Mouse (Mus musculus) small intestine, adult 2 months (tissue): ENCODE results near the gene Gba2. TPM values are rescaled to one million over a fixed set of nuclear protein-coding genes. Genes with fewer than 3 reads are reported as not detected.
A peak's percentile ranks its signal among the peaks of the same experiment; 100 is the strongest.

Source experiments
- H3K27ac ChIP-seq: fragments of 200-500 bp; 2 replicates; pipeline ENCODE4 v1.5.1; 2012; ENCODE audit warnings: low read depth, low read length, control low read depth, inconsistent platforms; ENCODE audit not compliant: insufficient read depth
- H3K27me3 ChIP-seq: fragments of 200-500 bp; 2 replicates; pipeline ENCODE4 v1.6.1; 2012; ENCODE audit warnings: mild to moderate bottlenecking, moderate library complexity, low read length, inconsistent platforms; ENCODE audit not compliant: control insufficient read depth, insufficient read depth
- H3K36me3 ChIP-seq: fragments of 200-500 bp; 2 replicates; pipeline ENCODE4 v1.6.1; 2012; ENCODE audit warnings: mild to moderate bottlenecking, low read length, control low read depth, inconsistent platforms; ENCODE audit not compliant: control insufficient read depth, insufficient read depth
- H3K4me1 ChIP-seq: fragments of 200-500 bp; 2 replicates; pipeline ENCODE4 v1.6.1; 2012; ENCODE audit warnings: low read length, inconsistent platforms, mixed read lengths; ENCODE audit not compliant: control insufficient read depth, insufficient read depth, insufficient read length
- H3K4me3 ChIP-seq: fragments of 200-500 bp; 2 replicates; pipeline ENCODE4 v1.5.1; 2012; ENCODE audit warnings: low read depth, mild to moderate bottlenecking, control low read depth, inconsistent platforms, low read length, moderate library complexity
- CTCF ChIP-seq: fragments of 200-500 bp; IDR thresholded peaks from 2 replicates; pipeline ENCODE4 v1.5.1; 2012; ENCODE audit warnings: low read depth, mild to moderate bottlenecking, control low read depth, inconsistent platforms, low read length, moderate library complexity, mixed read lengths; ENCODE audit not compliant: insufficient replicate concordance, insufficient read length; ENCODE audit errors: extremely low read depth
- POLR2A ChIP-seq: fragments of 200-500 bp; IDR thresholded peaks from 2 replicates; pipeline ENCODE4 v1.6.1; 2012; ENCODE audit warnings: low read depth, mild to moderate bottlenecking, control low read depth, inconsistent platforms, low read length, moderate library complexity
- WGBS: fragments of 180-500 bp; shearing (Covaris S2); methylation state at CpG from one replicate; pipeline ENCODE4 v1.1.7; 2018; 5-methylcytosine and 5-hydroxymethylcytosine counted together
- polyA plus RNA-seq: library from polyadenylated mRNA; depleted of rRNA; stranded (reverse); fragments of >200 nt; gene quantifications from 2 replicates; pipeline ENCODE4 v1.2.3, GENCODE M21; 2012; rRNA removed

Gene Gba2
- polyA plus RNA-seq, result 5.3 and 7.6 TPM in 2 replicates

DNA sequence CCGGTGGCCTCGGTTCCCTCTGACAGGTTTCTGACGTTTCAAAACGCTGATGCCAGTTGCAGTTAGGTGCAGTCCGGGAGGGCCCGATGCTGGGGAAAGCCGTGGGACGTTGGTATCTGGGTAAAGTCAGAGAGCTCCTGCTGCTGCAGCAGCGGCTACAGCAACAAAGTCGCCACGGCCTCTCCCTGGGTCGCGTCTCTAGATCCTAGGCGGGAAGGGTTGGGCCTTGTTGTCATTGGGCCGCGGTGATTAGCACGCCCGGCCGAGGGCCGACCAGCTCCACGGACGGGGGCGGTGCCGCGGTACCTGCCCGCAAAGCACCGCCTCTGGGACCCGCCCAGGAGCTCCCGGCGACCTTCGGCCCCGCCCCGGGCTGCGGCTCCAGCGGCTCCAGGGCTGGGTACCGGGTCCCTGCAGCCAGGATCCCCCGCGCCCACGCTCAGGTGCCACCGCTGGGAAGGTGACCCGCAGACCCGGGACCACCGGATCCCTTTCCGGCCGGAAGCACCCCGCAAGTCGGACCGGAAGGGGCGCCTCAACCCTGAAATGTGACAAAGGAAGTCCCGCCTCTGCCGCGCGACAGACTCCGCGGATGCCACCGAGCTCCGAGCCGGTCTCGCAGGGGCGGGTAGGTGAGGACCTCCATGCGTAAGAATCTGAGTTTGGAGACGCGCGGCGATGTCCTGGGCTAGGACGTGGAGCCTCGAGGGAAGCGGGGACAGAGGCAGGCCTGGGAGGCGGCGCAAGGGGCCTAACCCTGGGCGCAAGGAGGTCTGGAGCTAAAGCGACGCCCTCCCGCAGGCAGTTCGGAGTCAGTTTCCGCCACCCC, at the start of gene Gba2, which contains the start of gene Rgp1:
Gba2 (minus strand) TSS at position 498 of the 829 bp plus-strand sequence.
Rgp1 (plus strand) TSS at position 340 of the 829 bp plus-strand sequence.
- Histone ChIP-seq H3K4me3 (peak within 1 kb of the TSS; percentile 85), H3K4me1 (peaks cover 16% of the 10 kb centered on the region), H3K27me3 (no peaks in the 10 kb centered on the region), H3K27ac (peak within 1 kb of the TSS; percentile 58), H3K36me3 (peaks cover 30% of the 10 kb centered on the region)
- WGBS, result under 1% methylated on average over 76 of the region's 76 CpGs
- TF ChIP-seq CTCF, result no peak
- peak; percentile 90 for TF ChIP-seq POLR2A

DNA sequence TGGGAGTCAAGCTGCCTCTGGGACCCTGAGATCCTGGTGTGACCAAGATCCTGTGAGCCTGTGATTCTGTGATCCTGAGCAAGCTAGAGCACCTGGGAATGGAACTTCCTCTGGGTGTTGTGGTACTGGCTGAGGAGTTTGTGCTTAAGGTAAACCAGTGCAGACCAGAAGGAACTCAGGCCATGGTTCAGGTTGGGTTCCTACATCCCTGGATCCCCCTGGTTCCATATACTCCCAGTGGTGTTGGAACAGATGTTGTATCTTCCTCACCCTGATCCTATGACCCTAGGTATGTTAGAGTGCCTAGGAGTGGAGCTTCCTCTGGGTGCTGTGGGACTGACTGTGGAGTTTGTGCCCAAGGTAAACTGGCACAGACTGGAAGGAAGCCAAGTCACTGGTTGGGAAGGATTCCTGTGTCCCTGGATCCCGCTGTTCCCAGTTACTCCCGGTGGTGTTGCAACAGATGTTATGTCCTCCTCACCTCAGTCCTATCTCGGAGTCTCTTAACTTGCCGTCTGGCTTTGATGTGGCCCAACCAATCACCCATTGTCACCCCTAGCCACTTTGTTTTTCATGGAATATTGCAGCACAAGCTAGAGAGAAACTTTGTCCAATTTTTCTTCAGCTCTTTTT, 41.6 kb upstream of the Gba2 start:
- no peaks in the 10 kb centered on the region for H3K36me3 ChIP-seq
- H3K4me3 ChIP-seq, result no peak overlapping the region
- 42% methylated on average over 4 of the region's 4 CpGs for WGBS
- H3K27ac ChIP-seq, result no peak overlapping the region
- no peaks in the 10 kb centered on the region for H3K4me1 ChIP-seq
- TF ChIP-seq POLR2A (no peak), CTCF (no peak)
- H3K27me3 ChIP-seq, result no peaks in the 10 kb centered on the region; the same call in 1 of the 2 replicates

DNA sequence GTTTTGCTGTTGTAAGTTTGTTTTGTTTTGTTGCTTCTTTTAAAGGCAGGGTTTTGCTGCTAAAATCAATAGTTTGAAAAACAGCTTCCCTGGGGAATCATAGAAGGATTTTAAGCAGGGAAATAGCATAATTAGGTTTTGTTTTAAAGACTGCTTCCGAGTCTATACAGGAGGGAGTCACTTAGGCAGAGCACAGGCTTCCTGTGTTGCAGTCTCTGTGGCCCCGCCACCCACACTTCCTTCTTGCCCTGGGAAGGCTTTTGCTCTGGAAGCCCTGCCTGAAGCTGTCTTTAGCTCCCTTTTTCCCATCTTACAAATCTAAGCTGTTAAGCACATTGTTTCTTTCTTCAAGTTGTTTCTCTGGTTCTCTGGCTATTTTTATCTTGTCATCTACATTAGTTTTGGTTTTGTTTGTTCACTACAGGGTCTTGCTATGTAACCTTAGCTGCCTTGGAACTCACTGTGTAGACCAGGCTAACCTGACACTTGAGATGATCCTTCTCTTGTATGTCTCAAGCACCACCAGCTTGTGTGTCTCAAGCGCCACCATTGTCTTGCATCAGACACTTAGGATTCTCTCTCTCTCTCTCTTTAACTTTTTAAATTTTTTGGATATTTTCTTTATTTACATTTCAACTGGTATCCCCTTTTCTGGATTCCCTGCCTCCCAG, 34.5 kb upstream of the Gba2 start:
- Histone ChIP-seq H3K4me3 (no peak overlapping the region), H3K27me3 (no peaks in the 10 kb centered on the region; the same call in 1 of the 2 replicates), H3K27ac (no peak overlapping the region), H3K36me3 (no peaks in the 10 kb centered on the region), H3K4me1 (no peaks in the 10 kb centered on the region)
- WGBS, result 41% methylated on average over 3 of the region's 3 CpGs
- no peak for TF ChIP-seq CTCF
- no peak for TF ChIP-seq POLR2A

DNA sequence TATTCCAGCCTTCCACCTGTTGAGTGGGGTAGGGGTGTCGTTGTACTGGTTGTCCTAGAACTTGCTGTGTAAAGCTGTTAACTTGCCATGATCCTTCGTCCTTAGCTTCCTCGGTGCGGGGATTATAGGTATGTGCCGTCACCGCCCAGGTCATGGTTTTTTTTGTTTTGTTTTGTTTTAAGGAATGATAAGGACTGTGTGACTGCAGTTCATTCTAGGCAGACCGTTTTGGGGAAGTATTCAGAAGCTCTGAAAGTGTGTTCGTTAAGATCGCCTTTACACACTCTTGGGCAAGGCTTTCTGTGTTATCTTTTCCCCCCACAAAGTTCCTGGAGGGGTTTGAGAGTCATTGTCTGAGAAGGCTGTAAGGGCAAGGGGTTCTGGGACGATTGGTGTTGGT, 33.9 kb upstream of the Gba2 start:
- no peak overlapping the region for H3K27ac ChIP-seq
- no peaks in the 10 kb centered on the region for H3K4me1 ChIP-seq
- no peaks in the 10 kb centered on the region; the same call in 1 of the 2 replicates for H3K27me3 ChIP-seq
- no peak overlapping the region for H3K4me3 ChIP-seq
- 37% methylated on average over 10 of the region's 10 CpGs for WGBS
- TF ChIP-seq CTCF, result no peak
- TF ChIP-seq POLR2A, result no peak
- no peaks in the 10 kb centered on the region for H3K36me3 ChIP-seq

DNA sequence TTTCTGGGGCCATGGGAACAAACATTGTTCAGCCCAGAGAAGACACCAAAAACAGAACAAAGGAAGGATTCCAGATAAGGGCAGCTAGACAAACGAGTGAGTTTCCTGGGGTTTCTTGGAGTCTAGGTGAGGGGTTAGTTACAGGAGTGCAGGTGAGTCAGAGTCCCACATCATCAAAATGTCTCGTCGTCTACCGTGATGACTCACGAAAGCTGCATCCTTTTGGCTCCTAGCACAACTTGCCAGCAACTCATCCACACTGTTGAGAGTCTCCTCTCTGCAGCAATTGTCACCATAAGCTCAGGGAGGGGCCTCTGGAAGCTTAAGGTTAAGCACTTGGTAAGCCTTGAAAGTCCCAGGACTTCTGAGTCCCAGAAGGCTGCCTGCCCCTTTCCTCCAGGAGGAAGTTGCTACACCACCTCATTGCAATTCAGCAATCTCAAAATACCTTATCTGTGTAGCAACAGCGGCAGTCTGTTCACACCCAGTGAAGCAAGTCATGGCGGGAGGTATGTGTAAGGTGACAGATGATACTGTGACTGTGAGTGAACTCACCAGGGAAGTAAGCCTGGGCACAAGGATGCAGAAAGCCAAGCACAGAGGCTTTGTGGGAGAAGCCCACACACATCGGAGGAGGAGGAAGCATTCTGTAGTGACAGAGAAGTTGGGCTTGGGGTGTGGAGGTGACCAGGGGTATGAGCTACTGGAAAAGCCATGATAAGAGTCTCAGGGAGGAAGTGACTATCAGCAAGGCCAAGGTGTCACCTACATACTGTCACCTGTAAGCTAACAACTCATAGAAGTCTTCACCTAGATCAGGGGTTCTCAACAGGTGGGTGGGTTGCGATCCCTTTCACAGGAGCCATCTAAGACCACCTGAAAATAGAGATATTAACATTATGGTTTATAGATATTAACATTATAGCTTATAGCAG, 26.3 kb upstream of the Gba2 start:
- no peak overlapping the region for H3K27ac ChIP-seq
- TF ChIP-seq POLR2A (no peak), CTCF (no peak)
- no peak overlapping the region for H3K4me3 ChIP-seq
- H3K27me3 ChIP-seq, result no peaks in the 10 kb centered on the region; the same call in 1 of the 2 replicates
- 39% methylated on average over 9 of the region's 9 CpGs for WGBS
- no peaks in the 10 kb centered on the region for H3K4me1 ChIP-seq
- no peaks in the 10 kb centered on the region for H3K36me3 ChIP-seq

DNA sequence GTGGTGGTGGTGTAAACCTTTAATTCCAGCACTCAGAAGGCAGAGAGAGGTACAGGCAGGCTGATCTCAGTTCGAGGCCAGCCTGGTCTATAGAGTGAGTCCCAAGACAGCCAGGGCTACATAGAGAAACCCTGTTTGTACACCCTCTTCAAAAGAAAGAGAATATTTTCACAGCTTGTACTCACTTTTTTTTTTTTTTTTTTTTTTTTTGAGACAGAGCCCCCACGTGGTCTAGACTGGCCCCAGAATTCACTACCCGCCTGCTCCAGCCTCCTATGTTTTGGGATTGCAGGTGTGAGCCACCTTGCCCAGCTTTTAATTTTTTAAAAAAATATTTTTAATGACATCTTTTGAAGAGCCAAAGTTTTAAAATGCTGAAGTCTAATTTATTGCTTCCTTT, 25.4 kb upstream of the Gba2 start:
- TF ChIP-seq POLR2A (no peak), CTCF (no peak)
- Histone ChIP-seq H3K4me3 (no peak overlapping the region), H3K27ac (no peak overlapping the region), H3K27me3 (no peaks in the 10 kb centered on the region; the same call in 1 of the 2 replicates), H3K4me1 (no peaks in the 10 kb centered on the region), H3K36me3 (no peaks in the 10 kb centered on the region)
- 58% methylated on average over 3 of the region's 3 CpGs for WGBS
